Mouse (Mus musculus) bone marrow macrophage, adult 2 months (primary cell): Measurements from ENCODE around the gene Hspa12b. TPM values are rescaled to one million over a fixed set of nuclear protein-coding genes. Genes with fewer than 3 reads are reported as not detected.

ENCODE experiments used
- H3K27ac ChIP-seq: 2 replicates; pipeline ENCODE4 v1.5.1; 2012; ENCODE audit warnings: low read depth, low read length; ENCODE audit not compliant: insufficient read depth
- H3K4me1 ChIP-seq: 2 replicates; pipeline ENCODE4 v1.6.1; 2012; ENCODE audit warnings: low read length; ENCODE audit not compliant: control insufficient read depth, insufficient read depth
- H3K4me3 ChIP-seq: 2 replicates; pipeline ENCODE4 v1.5.1; 2012; ENCODE audit warnings: mild to moderate bottlenecking, low read length, moderate library complexity; ENCODE audit not compliant: insufficient read depth
- CTCF ChIP-seq: IDR thresholded peaks from 2 replicates; pipeline ENCODE4 v1.5.1; 2012; ENCODE audit warnings: low read depth, mild to moderate bottlenecking, low read length, moderate library complexity
- POLR2A ChIP-seq: IDR thresholded peaks from 2 replicates; pipeline ENCODE4 v1.6.1; 2012; ENCODE audit warnings: mild to moderate bottlenecking, low read depth, low read length, borderline replicate concordance
- polyA plus RNA-seq: library from polyadenylated mRNA; stranded (reverse); fragments of >200 nt; gene quantifications from 2 replicates; pipeline ENCODE4 v1.2.4, GENCODE M21; 2012; ENCODE audit not compliant: missing spikeins, insufficient read depth, insufficient read length

Gene Hspa12b
- polyA plus RNA-seq, 1 experiment = not detected

DNA sequence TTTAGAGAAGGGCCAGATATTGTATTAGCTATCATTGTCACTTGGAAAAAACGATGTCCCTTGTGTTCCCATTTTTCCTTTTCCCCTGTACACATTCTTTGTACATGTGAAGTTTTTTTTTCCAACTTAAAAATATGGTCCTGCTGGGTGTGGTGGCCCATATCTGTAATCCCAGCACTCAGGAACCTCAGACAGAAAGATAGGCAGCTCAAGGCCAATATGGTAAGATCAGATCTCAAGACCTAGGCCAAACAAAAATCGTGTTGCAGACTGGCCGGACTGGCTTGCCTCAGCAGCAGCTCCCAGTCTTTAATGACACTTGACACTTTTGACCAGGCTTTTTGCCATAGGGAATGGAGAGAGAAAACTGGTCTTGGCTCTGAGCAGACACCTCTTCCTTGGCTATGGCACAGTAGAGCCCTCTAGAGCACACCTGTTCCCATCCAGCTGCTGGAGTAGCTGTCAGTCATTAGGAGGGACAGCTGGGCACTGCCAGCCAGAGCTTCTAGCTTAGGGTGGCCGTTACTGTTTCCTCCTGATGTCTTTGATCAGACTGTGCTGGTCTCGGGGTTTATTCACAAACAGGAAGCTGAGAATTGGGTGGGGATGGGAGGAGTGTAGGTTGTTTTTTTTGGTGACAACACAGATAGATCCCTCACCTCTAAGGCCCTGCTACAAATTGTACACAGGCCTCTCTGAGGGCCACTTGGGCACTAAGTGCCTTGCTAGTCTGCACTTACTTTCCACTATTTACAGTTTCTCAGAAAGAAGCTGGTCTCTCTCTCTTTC is 62.6 kb downstream of the Hspa12b start:
- Histone ChIP-seq H3K4me3 (no peak overlapping the region), H3K27ac (peak overlapping the region; percentile 30; the same call in 1 of the 2 replicates), H3K4me1 (peaks cover 34% of the 10 kb centered on the region)
- TF ChIP-seq CTCF (no peak), POLR2A (no peak)

GRCm38 (mm10) chr2:131190344-131191004 is 63.4 kb downstream of the Hspa12b start:
- Histone ChIP-seq H3K4me3 (no peak overlapping the region), H3K27ac (no peak overlapping the region), H3K4me1 (peaks cover 34% of the 10 kb centered on the region)
- no peak for TF ChIP-seq POLR2A
- no peak for TF ChIP-seq CTCF

GRCm38 (mm10) chr2:131191005-131191390 is 63.9 kb downstream of the Hspa12b start:
- Histone ChIP-seq H3K4me3 (no peak overlapping the region), H3K27ac (no peak overlapping the region), H3K4me1 (peaks cover 32% of the 10 kb centered on the region)
- TF ChIP-seq POLR2A (no peak), CTCF (no peak)

Other genes starting within 250 kb of the Hspa12b start
- gene 4930402H24Rik, start 220.9 kb upstream of the Hspa12b start, polyA plus RNA-seq = 22.8 and 27.0 TPM in 2 replicates
- gene Atrn, start 220.8 kb upstream of the Hspa12b start, polyA plus RNA-seq = 11.0 and 11.5 TPM in 2 replicates
- gene Gfra4, start 84.2 kb upstream of the Hspa12b start, polyA plus RNA-seq = 0.96 and 1.5 TPM in 2 replicates
- 12.8 and 13.6 TPM in 2 replicates for gene Adam33, start 63.5 kb upstream of the Hspa12b start, polyA plus RNA-seq
- 164 and 219 TPM in 2 replicates for gene Siglec1, start 40.5 kb upstream of the Hspa12b start, polyA plus RNA-seq
- gene Gm11037, start 6.2 kb downstream of the Hspa12b start, polyA plus RNA-seq = not detected in 2 replicates
- 53.6 and 55.6 TPM in 2 replicates for gene 1700037H04Rik, start 32.8 kb downstream of the Hspa12b start, polyA plus RNA-seq
- gene Cenpb, start 52.8 kb downstream of the Hspa12b start, polyA plus RNA-seq = 88.2 and 88.3 TPM in 2 replicates
- gene Cdc25b, start 59.7 kb downstream of the Hspa12b start, polyA plus RNA-seq = 47.1 and 56.5 TPM in 2 replicates
- gene Spef1, start 60.0 kb downstream of the Hspa12b start, polyA plus RNA-seq = 7.1 and 8.9 TPM in 2 replicates
- gene Ap5s1, start 79.8 kb downstream of the Hspa12b start, polyA plus RNA-seq = 28.1 and 29.1 TPM in 2 replicates
- gene Mavs, start 106.8 kb downstream of the Hspa12b start, polyA plus RNA-seq = 39.0 and 40.3 TPM in 2 replicates
- gene Pank2, start 135.2 kb downstream of the Hspa12b start, polyA plus RNA-seq = 49.3 and 50.2 TPM in 2 replicates
- 5.0 and 5.1 TPM in 2 replicates for gene Rnf24, start 225.6 kb downstream of the Hspa12b start, polyA plus RNA-seq